9 mouse cellular contexts compared by ENCODE assay signal in the genomic region with DNA sequence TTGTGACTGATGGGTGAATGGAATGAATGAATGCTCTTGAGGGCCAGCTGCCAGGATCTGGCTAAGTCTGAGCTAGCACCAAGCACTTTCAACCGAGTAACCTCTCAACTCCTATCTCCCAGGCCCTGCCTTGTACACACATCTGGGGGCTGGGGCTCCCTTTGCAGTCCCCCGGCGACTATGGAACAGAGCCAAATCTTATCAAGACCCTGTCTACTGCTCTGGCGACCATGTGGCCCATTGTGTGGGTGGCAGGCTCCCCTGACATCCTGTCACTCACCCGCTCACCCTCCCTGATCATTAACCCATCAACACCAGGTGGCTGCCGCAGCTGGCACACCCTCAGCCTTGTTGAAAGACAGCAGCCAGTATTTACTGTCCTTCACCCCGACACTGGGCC. TPM values are rescaled to one million over a fixed set of nuclear protein-coding genes. Genes with fewer than 3 reads are reported as not detected.
A peak's percentile ranks its signal among the peaks of the same experiment; 100 is the strongest.
DNase-seq lines count a peak whose midpoint lies in the region; ATAC-seq lines count a peak whose summit lies in the region.
"Had no signal": no experiment of that assay in that cellular context is flagged by ENCODE, and none has a peak within 500 bp of the region (broad histone marks: within the 10 kb centered on the region; RNA-seq: fewer than 3 reads in every experiment).

No protein-coding gene starts in this region.

- no peak overlapping the region for H3K4me3 ChIP-seq in lung, embryonic 16.5 days (ENCODE audit: low read length)
- no peak overlapping the region for H3K4me3 ChIP-seq in forebrain, embryonic 11.5 days (ENCODE audit: low read depth, low read length)
- H3K4me3 ChIP-seq: erythroblast, embryonic 14.5 days had no signal

- no peaks in the 10 kb centered on the region for H3K36me3 ChIP-seq in lung, embryonic 16.5 days (ENCODE audit: control insufficient read depth, insufficient read depth, low read length)
- H3K36me3 ChIP-seq in forebrain, embryonic 11.5 days (ENCODE audit: control insufficient read depth, insufficient read depth, low read length): no peaks in the 10 kb centered on the region

- H3K4me1 ChIP-seq in lung, embryonic 16.5 days (replicated peaks; ENCODE audit: control insufficient read depth, insufficient read depth, low read length): peaks cover 79% of the 10 kb centered on the region
- peaks cover 22% of the 10 kb centered on the region for H3K4me1 ChIP-seq in forebrain, embryonic 11.5 days (replicated peaks; ENCODE audit: control insufficient read depth, insufficient read depth, low read length)

- peak overlapping the region; percentile 35; the same call in 1 of the 2 replicates for H3K9ac ChIP-seq in lung, embryonic 16.5 days (ENCODE audit: low read length)
- H3K9ac ChIP-seq in forebrain, embryonic 11.5 days (ENCODE audit: low read length): 0 out of 2 replicates have a peak overlapping the region, but pooled peaks have one; percentile 16

- 8% methylated on average over 7 of the region's 7 CpGs for WGBS in lung, embryonic 16.5 days
- 42% methylated on average over 7 of the region's 7 CpGs for WGBS in forebrain, embryonic 11.5 days

- peak overlapping the region; percentile 97 for H3K27ac ChIP-seq in lung, embryonic 16.5 days (ENCODE audit: low read length)
- H3K27ac ChIP-seq in forebrain, embryonic 11.5 days (ENCODE audit: low read depth, low read length): peak overlapping the region; percentile 2; the same call in 1 of the 2 replicates

- no peak for ATAC-seq in lung, embryonic 16.5 days (ENCODE audit: low read depth)
- ATAC-seq in forebrain, embryonic 11.5 days (replicated peaks; ENCODE audit: low FRiP score): 0 out of 2 replicates have a peak, but pooled peaks have one; percentile 4
- ATAC-seq in frontal cortex, adult (ENCODE audit: low TSS enrichment): no peak

- no peak for DNase-seq in lung, postnatal 14 days
- peak; percentile 60 for DNase-seq in forebrain, embryonic 11.5 days (ENCODE audit: low spot score)
- DNase-seq in lung, postnatal 25 days (ENCODE audit: low spot score): peak; percentile 54
- peak; percentile 75 for DNase-seq in thymus, postnatal 14 days
- no peak for DNase-seq in urinary bladder, postnatal 14 days (ENCODE audit: low spot score)
- DNase-seq in kidney, adult 11 months: no peak

- H3K9me3 ChIP-seq in lung, embryonic 16.5 days (ENCODE audit: control insufficient read depth, low read length): no peaks in the 10 kb centered on the region
- no peaks in the 10 kb centered on the region for H3K9me3 ChIP-seq in forebrain, embryonic 11.5 days (ENCODE audit: control insufficient read depth, low read length)

- H3K4me2 ChIP-seq in lung, embryonic 16.5 days (ENCODE audit: low read depth, low read length): no peak overlapping the region
- H3K4me2 ChIP-seq in forebrain, embryonic 11.5 days (ENCODE audit: low read depth, low read length, severe bottlenecking): no peak overlapping the region

- H3K27me3 ChIP-seq in lung, embryonic 16.5 days (ENCODE audit: control insufficient read depth, insufficient read depth, low read depth, low read length): no peaks in the 10 kb centered on the region
- H3K27me3 ChIP-seq in forebrain, embryonic 11.5 days (ENCODE audit: control insufficient read depth, insufficient read depth, low read length): no peaks in the 10 kb centered on the region

RNA-seq across cellular contexts. Expression of a gene that starts 1.9 kb away (rescaled TPM):
- 10.2 and 10.6 TPM in 2 replicates for polyA plus RNA-seq in lung, embryonic 16.5 days (2015; fragmentation: Nextera tagmentation; extraction: Ambion mirVana)
- polyA plus RNA-seq in forebrain, embryonic 11.5 days (2014; fragmentation: Nextera tagmentation; extraction: Ambion mirVana): 18.8 and 21.0 TPM in 2 replicates

RNA-seq across cellular contexts. Expression of a gene that starts 42.8 kb away (rescaled TPM):
- not detected in 2 replicates for polyA plus RNA-seq in lung, embryonic 16.5 days (2015; fragmentation: Nextera tagmentation; extraction: Ambion mirVana)
- polyA plus RNA-seq in forebrain, embryonic 11.5 days (2014; fragmentation: Nextera tagmentation; extraction: Ambion mirVana): not detected in 2 replicates
- polyA plus RNA-seq: erythroblast, embryonic 14.5 days had no signal

RNA-seq across cellular contexts. Expression of a gene that starts 49.1 kb away (rescaled TPM):
- not detected in 2 replicates for polyA plus RNA-seq in lung, embryonic 16.5 days (2015; fragmentation: Nextera tagmentation; extraction: Ambion mirVana)
- not detected in 2 replicates for polyA plus RNA-seq in forebrain, embryonic 11.5 days (2014; fragmentation: Nextera tagmentation; extraction: Ambion mirVana)
- polyA plus RNA-seq: erythroblast, embryonic 14.5 days had no signal

Comparison
In these comparisons a context has a peak if more than half of its experiments do, and no peak if none do; other contexts are left out.
1. DNase-seq: peak in forebrain, embryonic 11.5 days (single experiment), lung, postnatal 25 days (single experiment) and thymus, postnatal 14 days (single experiment); none in lung, postnatal 14 days (single experiment), urinary bladder, postnatal 14 days (single experiment) and kidney, adult 11 months (single experiment).